ENCODE assay signal across 24 mouse cellular contexts in genomic region chr6:72206021-72206420, GRCm38 (mm10). TPM values are rescaled to one million over a fixed set of nuclear protein-coding genes. Genes with fewer than 3 reads are reported as not detected.
DNase-seq lines count a peak whose midpoint lies in the region; ATAC-seq lines count a peak whose summit lies in the region.
"Had no signal": no experiment of that assay in that cellular context is flagged by ENCODE, and none has a peak within 500 bp of the region (broad histone marks: within the 10 kb centered on the region; RNA-seq: fewer than 3 reads in every experiment).

No protein-coding gene starts in this region.

- H3K4me1 ChIP-seq in forebrain, embryonic 10.5 days, result peaks cover 56% of the 10 kb centered on the region
- peaks cover 8% of the 10 kb centered on the region for H3K4me1 ChIP-seq in forebrain, embryonic 16.5 days (replicated peaks; ENCODE audit: control insufficient read depth, insufficient read depth, low read length)
- H3K4me1 ChIP-seq in embryonic facial prominence, embryonic 10.5 days, result peaks cover 69% of the 10 kb centered on the region
- peaks cover 65% of the 10 kb centered on the region for H3K4me1 ChIP-seq in limb, embryonic 10.5 days
- peaks cover 6% of the 10 kb centered on the region for H3K4me1 ChIP-seq in hindbrain, embryonic 13.5 days (replicated peaks)

- no peak overlapping the region for H3K4me2 ChIP-seq in forebrain, embryonic 16.5 days (ENCODE audit: low read length)
- no peak overlapping the region for H3K4me2 ChIP-seq in hindbrain, embryonic 13.5 days
- H3K4me2 ChIP-seq: forebrain, embryonic 12.5 days; forebrain, embryonic 15.5 days; heart, embryonic 13.5 days; hindbrain, embryonic 12.5 days; intestine, embryonic 15.5 days had no signal

- DNase-seq in forebrain, embryonic 10.5 days (ENCODE audit: extremely low spot score, low spot score), result no peak
- DNase-seq in embryonic facial prominence, embryonic 10.5 days (ENCODE audit: low spot score), result peak; percentile 43
- DNase-seq in limb, embryonic 10.5 days (ENCODE audit: low spot score), result peak; percentile 52
- DNase-seq in retina, postnatal 1 day, result no peak
- DNase-seq: B cell, adult 2 months; cerebellum, adult 18-20 months; cerebellum, adult 9-10 months; cerebellum, postnatal 14 days; gastrocnemius, adult 2 months; gastrocnemius, postnatal 14 days; heart, adult 18-20 months; heart, postnatal 14 days; heart, postnatal 4 days; kidney, adult 11 months had no signal

- 0 out of 2 replicates have a peak overlapping the region, but pooled peaks have one; percentile 22 for H3K27ac ChIP-seq in forebrain, embryonic 10.5 days
- H3K27ac ChIP-seq in forebrain, embryonic 16.5 days (ENCODE audit: low read length), result no peak overlapping the region
- H3K27ac ChIP-seq in embryonic facial prominence, embryonic 10.5 days (replicated peaks), result peak overlapping the region; percentile 51
- H3K27ac ChIP-seq in limb, embryonic 10.5 days, result peak overlapping the region; percentile 32
- H3K27ac ChIP-seq in hindbrain, embryonic 13.5 days, result no peak overlapping the region
- H3K27ac ChIP-seq: forebrain, embryonic 12.5 days; forebrain, embryonic 15.5 days; gastrocnemius, adult 2 months; heart, embryonic 13.5 days; hindbrain, embryonic 12.5 days; intestine, embryonic 15.5 days had no signal

- H3K36me3 ChIP-seq in forebrain, embryonic 10.5 days (replicated peaks), result peaks cover 36% of the 10 kb centered on the region
- H3K36me3 ChIP-seq in forebrain, embryonic 16.5 days (ENCODE audit: control insufficient read depth, insufficient read depth), result no peaks in the 10 kb centered on the region
- peaks cover 56% of the 10 kb centered on the region for H3K36me3 ChIP-seq in embryonic facial prominence, embryonic 10.5 days (replicated peaks)
- peaks cover 66% of the 10 kb centered on the region for H3K36me3 ChIP-seq in limb, embryonic 10.5 days
- no peaks in the 10 kb centered on the region for H3K36me3 ChIP-seq in hindbrain, embryonic 13.5 days
- H3K36me3 ChIP-seq: forebrain, embryonic 15.5 days; G1E; intestine, embryonic 15.5 days had no signal

- H3K9ac ChIP-seq in forebrain, embryonic 16.5 days (replicated peaks; ENCODE audit: low read depth, low read length), result no peak overlapping the region
- no peak overlapping the region for H3K9ac ChIP-seq in hindbrain, embryonic 13.5 days
- H3K9ac ChIP-seq: forebrain, embryonic 12.5 days; forebrain, embryonic 15.5 days; heart, embryonic 13.5 days; hindbrain, embryonic 12.5 days; intestine, embryonic 15.5 days had no signal

- no peak for ATAC-seq in forebrain, embryonic 16.5 days
- no peak for ATAC-seq in hindbrain, embryonic 13.5 days (ENCODE audit: low FRiP score)
- ATAC-seq: forebrain, embryonic 15.5 days; hindbrain, embryonic 16.5 days; intestine, embryonic 15.5 days; Patski had no signal

- 72% methylated on average over 9 of the region's 9 CpGs for WGBS in forebrain, embryonic 10.5 days
- WGBS in forebrain, embryonic 16.5 days, result 79% methylated on average over 9 of the region's 9 CpGs
- 58% methylated on average over 9 of the region's 9 CpGs for WGBS in embryonic facial prominence, embryonic 10.5 days
- WGBS in limb, embryonic 10.5 days, result 48% methylated on average over 9 of the region's 9 CpGs
- WGBS in hindbrain, embryonic 13.5 days, result 81% methylated on average over 9 of the region's 9 CpGs

- H3K9me3 ChIP-seq in forebrain, embryonic 10.5 days, result no peaks in the 10 kb centered on the region
- no peaks in the 10 kb centered on the region for H3K9me3 ChIP-seq in forebrain, embryonic 16.5 days (ENCODE audit: control insufficient read depth, low read length)
- H3K9me3 ChIP-seq in embryonic facial prominence, embryonic 10.5 days, result no peaks in the 10 kb centered on the region
- no peaks in the 10 kb centered on the region for H3K9me3 ChIP-seq in limb, embryonic 10.5 days (replicated peaks)
- H3K9me3 ChIP-seq in hindbrain, embryonic 13.5 days, result no peaks in the 10 kb centered on the region
- H3K9me3 ChIP-seq: forebrain, embryonic 12.5 days; forebrain, embryonic 15.5 days; G1E; heart, embryonic 13.5 days; hindbrain, embryonic 12.5 days; intestine, embryonic 15.5 days had no signal

- peaks cover 28% of the 10 kb centered on the region for H3K27me3 ChIP-seq in forebrain, embryonic 10.5 days (ENCODE audit: poor library complexity, severe bottlenecking)
- no peaks in the 10 kb centered on the region for H3K27me3 ChIP-seq in forebrain, embryonic 16.5 days (replicated peaks; ENCODE audit: control insufficient read depth, insufficient read depth, low read length)
- peaks cover 8% of the 10 kb centered on the region; the same call in 1 of the 2 replicates for H3K27me3 ChIP-seq in embryonic facial prominence, embryonic 10.5 days (replicated peaks; ENCODE audit: low read depth, poor library complexity, severe bottlenecking)
- peaks cover 14% of the 10 kb centered on the region; the same call in 1 of the 2 replicates for H3K27me3 ChIP-seq in limb, embryonic 10.5 days (ENCODE audit: low read depth, poor library complexity, severe bottlenecking)
- H3K27me3 ChIP-seq in hindbrain, embryonic 13.5 days, result peaks cover 52% of the 10 kb centered on the region
- H3K27me3 ChIP-seq: forebrain, embryonic 15.5 days; intestine, embryonic 15.5 days; Patski had no signal

- no peak overlapping the region for H3K4me3 ChIP-seq in forebrain, embryonic 10.5 days
- no peak overlapping the region for H3K4me3 ChIP-seq in forebrain, embryonic 16.5 days (replicated peaks; ENCODE audit: low read length)
- H3K4me3 ChIP-seq in embryonic facial prominence, embryonic 10.5 days, result no peak overlapping the region
- H3K4me3 ChIP-seq in limb, embryonic 10.5 days, result no peak overlapping the region
- no peak overlapping the region for H3K4me3 ChIP-seq in hindbrain, embryonic 13.5 days
- H3K4me3 ChIP-seq: forebrain, embryonic 12.5 days; forebrain, embryonic 15.5 days; gastrocnemius, adult 2 months; heart, embryonic 13.5 days; hindbrain, embryonic 12.5 days; intestine, embryonic 15.5 days had no signal

RNA-seq across cellular contexts. Expression of gene Atoh8, which starts 29.4 kb away (rescaled TPM):
- 11.2 and 11.5 TPM in 2 replicates for polyA plus RNA-seq in forebrain, embryonic 10.5 days (2016; fragmentation: Nextera tagmentation; extraction: Ambion mirVana)
- polyA plus RNA-seq in forebrain, embryonic 16.5 days (2015; fragmentation: Nextera tagmentation; extraction: Ambion mirVana), result 2.7 and 3.0 TPM in 2 replicates
- 17.7 and 21.4 TPM in 2 replicates for polyA plus RNA-seq in embryonic facial prominence, embryonic 10.5 days (2016; fragmentation: Nextera tagmentation; extraction: Ambion mirVana)
- polyA plus RNA-seq in limb, embryonic 10.5 days (2016; fragmentation: Nextera tagmentation; extraction: Ambion mirVana), result 24.9 and 28.0 TPM in 2 replicates
- 3.2 and 4.2 TPM in 2 replicates for polyA plus RNA-seq in hindbrain, embryonic 13.5 days (2015; fragmentation: Nextera tagmentation; extraction: Ambion mirVana)

Comparison
In these comparisons a context has a peak if more than half of its experiments do, and no peak if none do; other contexts are left out.
1. H3K27ac ChIP-seq: peak in forebrain, embryonic 10.5 days (single experiment), embryonic facial prominence, embryonic 10.5 days (single experiment) and limb, embryonic 10.5 days (single experiment); none in forebrain, embryonic 16.5 days (single experiment) and hindbrain, embryonic 13.5 days (single experiment).
2. DNase-seq: peak in embryonic facial prominence, embryonic 10.5 days (single experiment) and limb, embryonic 10.5 days (single experiment); none in forebrain, embryonic 10.5 days (single experiment) and retina, postnatal 1 day (single experiment).